Mouse (Mus musculus): ENCODE results near the gene Rnf183.
A peak's percentile ranks its signal among the peaks of the same experiment; 100 is the strongest.
"Not testable (repeated sequence)": the region's sequence is repeated elsewhere in the genome, so short reads cannot be mapped to it uniquely, and the experiment has no call there.

- 0 out of 2 replicates have a peak, but pooled peaks have one; percentile 6 for TF ChIP-seq CTCF (IDR thresholded peaks at IDR 0.05; ENCODE audit: control insufficient read depth, insufficient read depth, low read length)
- not testable (repeated sequence) for TF ChIP-seq POLR2A (IDR thresholded peaks at IDR 0.05; ENCODE audit: borderline replicate concordance, control insufficient read depth, low read depth, low read length)
Measured at GRCm38 (mm10) chr4:62479593-62479936, 44.5 kb upstream of the Rnf183 start.

Data from bone marrow, adult 2 months (tissue).